Mouse (Mus musculus): ENCODE data around the gene Bcar3. TPM values are rescaled to one million over a fixed set of nuclear protein-coding genes. Genes with fewer than 3 reads are reported as not detected.
A peak's percentile ranks its signal among the peaks of the same experiment; 100 is the strongest.
"Not testable (repeated sequence)": the region's sequence is repeated elsewhere in the genome, so short reads cannot be mapped to it uniquely, and the experiment has no call there.

Gene Bcar3
- polyA plus RNA-seq, 1 experiment from 2014 or later: 16.9 TPM

GRCm38 (mm10) chr3:122254050-122254449, 39.9 kb upstream of the Bcar3 start:
- H3K9me3 ChIP-seq (ENCODE audit: control insufficient read depth, low read length); H3K27ac ChIP-seq (ENCODE audit: low read length); H3K4me1 ChIP-seq (replicated peaks; ENCODE audit: control insufficient read depth, insufficient read depth, low read length); H3K4me3 ChIP-seq (ENCODE audit: low read length); H3K9ac ChIP-seq (ENCODE audit: low read length); H3K4me2 ChIP-seq (ENCODE audit: low read depth, low read length); ATAC-seq (ENCODE audit: low read depth); H3K27me3 ChIP-seq (ENCODE audit: control insufficient read depth, insufficient read depth, low read depth, low read length); H3K36me3 ChIP-seq (ENCODE audit: control insufficient read depth, insufficient read depth, low read length): not testable (repeated sequence)
- WGBS: 84% methylated on average over 7 of the region's 7 CpGs

GRCm38 (mm10) chr3:122269986-122270385, 23.9 kb upstream of the Bcar3 start:
- Histone ChIP-seq H3K9ac (ENCODE audit: low read length) (no peak overlapping the region), H3K9me3 (ENCODE audit: control insufficient read depth, low read length) (no peaks in the 10 kb centered on the region), H3K4me1 (replicated peaks; ENCODE audit: control insufficient read depth, insufficient read depth, low read length) (peaks cover 1% of the 10 kb centered on the region), H3K27me3 (ENCODE audit: control insufficient read depth, insufficient read depth, low read depth, low read length) (no peaks in the 10 kb centered on the region), H3K4me2 (ENCODE audit: low read depth, low read length) (no peak overlapping the region), H3K36me3 (ENCODE audit: control insufficient read depth, insufficient read depth, low read length) (peaks cover 4% of the 10 kb centered on the region), H3K4me3 (ENCODE audit: low read length) (no peak overlapping the region), H3K27ac (ENCODE audit: low read length) (no peak overlapping the region)
- no peak for ATAC-seq (ENCODE audit: low read depth)
- WGBS: 69% methylated on average over 5 of the region's 5 CpGs

GRCm38 (mm10) chr3:122272565-122272964, 21.4 kb upstream of the Bcar3 start:
- peaks cover 15% of the 10 kb centered on the region for H3K36me3 ChIP-seq (ENCODE audit: control insufficient read depth, insufficient read depth, low read length)
- ATAC-seq (ENCODE audit: low read depth); H3K27ac ChIP-seq (ENCODE audit: low read length); H3K9me3 ChIP-seq (ENCODE audit: control insufficient read depth, low read length); H3K27me3 ChIP-seq (ENCODE audit: control insufficient read depth, insufficient read depth, low read depth, low read length); H3K9ac ChIP-seq (ENCODE audit: low read length); H3K4me2 ChIP-seq (ENCODE audit: low read depth, low read length); H3K4me3 ChIP-seq (ENCODE audit: low read length): not testable (repeated sequence)
- 54% methylated on average over 1 of the region's 1 CpGs for WGBS
- peaks cover 20% of the 10 kb centered on the region for H3K4me1 ChIP-seq (replicated peaks; ENCODE audit: control insufficient read depth, insufficient read depth, low read length)

GRCm38 (mm10) chr3:122273407-122274240, 20.3 kb upstream of the Bcar3 start:
- whole genome bisulfite sequencing: 9% methylated on average over 20 of the region's 20 CpGs
- ATAC-seq (ENCODE audit: low read depth): no peak
- Histone ChIP-seq H3K9me3 (ENCODE audit: control insufficient read depth, low read length) (no peaks in the 10 kb centered on the region), H3K36me3 (ENCODE audit: control insufficient read depth, insufficient read depth, low read length) (peaks cover 19% of the 10 kb centered on the region), H3K4me3 (ENCODE audit: low read length) (peak overlapping the region; percentile 100), H3K4me2 (ENCODE audit: low read depth, low read length) (peak overlapping the region; percentile 53), H3K27me3 (ENCODE audit: control insufficient read depth, insufficient read depth, low read depth, low read length) (no peaks in the 10 kb centered on the region), H3K27ac (ENCODE audit: low read length) (no peak overlapping the region), H3K9ac (ENCODE audit: low read length) (peak overlapping the region; percentile 60), H3K4me1 (replicated peaks; ENCODE audit: control insufficient read depth, insufficient read depth, low read length) (peaks cover 24% of the 10 kb centered on the region)

- peaks cover 24% of the 10 kb centered on the region for H3K4me1 ChIP-seq (replicated peaks; ENCODE audit: control insufficient read depth, insufficient read depth, low read length)
- peak within 1 kb of the TSS; percentile 100 for H3K4me3 ChIP-seq (ENCODE audit: low read length)
- peak within 1 kb of the TSS; percentile 68 for H3K4me2 ChIP-seq (ENCODE audit: low read depth, low read length)
- no peaks in the 10 kb centered on the region for H3K9me3 ChIP-seq (ENCODE audit: control insufficient read depth, low read length)
- WGBS: under 1% methylated on average over 57 of the region's 57 CpGs
- H3K36me3 ChIP-seq (ENCODE audit: control insufficient read depth, insufficient read depth, low read length): peaks cover 27% of the 10 kb centered on the region
- no peaks in the 10 kb centered on the region for H3K27me3 ChIP-seq (ENCODE audit: control insufficient read depth, insufficient read depth, low read depth, low read length)
- peak within 1 kb of the TSS; percentile 66 for H3K27ac ChIP-seq (ENCODE audit: low read length)
- peak within 1 kb of the TSS; percentile 98 for H3K9ac ChIP-seq (ENCODE audit: low read length)
- peak; percentile 97 for ATAC-seq (ENCODE audit: low read depth)
Measured at GRCm38 (mm10) chr3:122274241-122275024, 19.5 kb upstream of the Bcar3 start, which contains the start of gene Dnttip2. Dnttip2 (plus strand) TSS chr3:122274388.

- H3K4me2 ChIP-seq (ENCODE audit: low read depth, low read length): peak overlapping the region; percentile 68
- 73% methylated on average over 10 of the region's 10 CpGs for WGBS
- H3K27ac ChIP-seq (ENCODE audit: low read length): no peak overlapping the region
- peak overlapping the region; percentile 98 for H3K9ac ChIP-seq (ENCODE audit: low read length)
- H3K36me3 ChIP-seq (ENCODE audit: control insufficient read depth, insufficient read depth, low read length): peaks cover 32% of the 10 kb centered on the region
- H3K27me3 ChIP-seq (ENCODE audit: control insufficient read depth, insufficient read depth, low read depth, low read length): no peaks in the 10 kb centered on the region
- H3K9me3 ChIP-seq (ENCODE audit: control insufficient read depth, low read length): no peaks in the 10 kb centered on the region
- peak overlapping the region; percentile 100 for H3K4me3 ChIP-seq (ENCODE audit: low read length)
- peaks cover 24% of the 10 kb centered on the region for H3K4me1 ChIP-seq (replicated peaks; ENCODE audit: control insufficient read depth, insufficient read depth, low read length)
- no peak for ATAC-seq (ENCODE audit: low read depth)
Measured at GRCm38 (mm10) chr3:122275111-122275510, 18.8 kb upstream of the Bcar3 start.

- Histone ChIP-seq H3K9me3 (ENCODE audit: control insufficient read depth, low read length) (no peaks in the 10 kb centered on the region), H3K4me1 (replicated peaks; ENCODE audit: control insufficient read depth, insufficient read depth, low read length) (peaks cover 2% of the 10 kb centered on the region; the same call in 1 of the 2 replicates), H3K9ac (ENCODE audit: low read length) (no peak overlapping the region), H3K4me3 (ENCODE audit: low read length) (no peak overlapping the region), H3K27ac (ENCODE audit: low read length) (no peak overlapping the region), H3K36me3 (ENCODE audit: control insufficient read depth, insufficient read depth, low read length) (peaks cover 20% of the 10 kb centered on the region), H3K27me3 (ENCODE audit: control insufficient read depth, insufficient read depth, low read depth, low read length) (no peaks in the 10 kb centered on the region), H3K4me2 (ENCODE audit: low read depth, low read length) (no peak overlapping the region)
- WGBS: 71% methylated on average over 5 of the region's 5 CpGs
- ATAC-seq (ENCODE audit: low read depth): no peak
Measured at GRCm38 (mm10) chr3:122287195-122287594, 6.7 kb upstream of the Bcar3 start.

- H3K4me1 ChIP-seq (replicated peaks; ENCODE audit: control insufficient read depth, insufficient read depth, low read length): peaks cover 6% of the 10 kb centered on the region; the same call in 1 of the 2 replicates
- no peaks in the 10 kb centered on the region for H3K27me3 ChIP-seq (ENCODE audit: control insufficient read depth, insufficient read depth, low read depth, low read length)
- ATAC-seq (ENCODE audit: low read depth): no peak
- H3K27ac ChIP-seq (ENCODE audit: low read length): no peak overlapping the region
- 78% methylated on average over 5 of the region's 5 CpGs for WGBS
- H3K9ac ChIP-seq (ENCODE audit: low read length): no peak overlapping the region
- H3K4me2 ChIP-seq (ENCODE audit: low read depth, low read length): no peak overlapping the region
- no peak overlapping the region for H3K4me3 ChIP-seq (ENCODE audit: low read length)
- H3K36me3 ChIP-seq (ENCODE audit: control insufficient read depth, insufficient read depth, low read length): peaks cover 6% of the 10 kb centered on the region; the same call in 1 of the 2 replicates
- no peaks in the 10 kb centered on the region for H3K9me3 ChIP-seq (ENCODE audit: control insufficient read depth, low read length)
Measured at GRCm38 (mm10) chr3:122288613-122289195, 5.2 kb upstream of the Bcar3 start.

- not testable (repeated sequence) for H3K4me3 ChIP-seq (ENCODE audit: low read length); H3K36me3 ChIP-seq (ENCODE audit: control insufficient read depth, insufficient read depth, low read length); H3K9ac ChIP-seq (ENCODE audit: low read length); H3K27ac ChIP-seq (ENCODE audit: low read length); H3K4me2 ChIP-seq (ENCODE audit: low read depth, low read length); ATAC-seq (ENCODE audit: low read depth); H3K27me3 ChIP-seq (ENCODE audit: control insufficient read depth, insufficient read depth, low read depth, low read length); H3K4me1 ChIP-seq (replicated peaks; ENCODE audit: control insufficient read depth, insufficient read depth, low read length); H3K9me3 ChIP-seq (ENCODE audit: control insufficient read depth, low read length)
- 62% methylated on average over 3 of the region's 4 CpGs for WGBS
Measured at GRCm38 (mm10) chr3:122289344-122289743, 4.6 kb upstream of the Bcar3 start.
